ENCODE assay signal across 23 mouse cellular contexts in genomic region chr6:148375015-148375414, GRCm38 (mm10).
DNase-seq lines count a peak whose midpoint lies in the region; TF ChIP-seq lines count a peak whose summit lies in the region.
"Had no signal": no experiment of that assay in that cellular context is flagged by ENCODE, and none has a peak within 500 bp of the region (broad histone marks: within the 10 kb centered on the region; RNA-seq: fewer than 3 reads in every experiment).

No protein-coding gene starts in this region.

- no peak for DNase-seq in gastrocnemius, adult 2 months
- DNase-seq in gastrocnemius, postnatal 14 days: no peak
- peak in 1 of 2 experiments; percentile 9 for DNase-seq in layer of hippocampus, adult 2 months (ENCODE audit: low spot score in 2 of 2)
- DNase-seq in layer of hippocampus, postnatal 10 days (ENCODE audit: low spot score in 2 of 2): no peak
- DNase-seq in adrenal gland, adult (ENCODE audit: inconsistent age in 2 of 2, low spot score in 1 of 2): no peak
- no peak for DNase-seq in Muller cell, postnatal 12 days (ENCODE audit: inconsistent ontology term)
- DNase-seq: adrenal gland, adult 8-10 months; adrenal gland, postnatal 25 days; B cell, adult 2 months; cerebellum, adult 11 months; cerebellum, adult 2 months; cerebellum, adult 9-11 months; cerebellum, postnatal 25 days; embryo, embryonic 11 days; gastrocnemius, postnatal 36 days had no signal

- peak overlapping the region; percentile 44 for H3K27ac ChIP-seq in gastrocnemius, adult 2 months
- peak overlapping the region; percentile 64; the same call in 1 of the 2 replicates for H3K27ac ChIP-seq in layer of hippocampus, adult 2 months
- H3K27ac ChIP-seq in brown adipose tissue, adult 24 weeks (replicated peaks; ENCODE audit: low read depth, low read length): peak overlapping the region; percentile 34; the same call in 1 of the 2 replicates
- H3K27ac ChIP-seq: embryonic facial prominence, embryonic 10.5 days; embryonic facial prominence, embryonic 13.5 days; forebrain, embryonic 12.5 days; forebrain, embryonic 15.5 days; hindbrain, embryonic 12.5 days; hindbrain, embryonic 15.5 days had no signal

- TF ChIP-seq CTCF in gastrocnemius, adult 2 months (IDR thresholded peaks at IDR 0.05): no peak
- no peak for TF ChIP-seq CTCF in layer of hippocampus, adult 2 months (conservative IDR thresholded peaks at IDR 0.05)

- no peak overlapping the region for H3K4me3 ChIP-seq in gastrocnemius, adult 2 months
- H3K4me3 ChIP-seq in layer of hippocampus, adult 2 months: no peak overlapping the region
- no peak overlapping the region for H3K4me3 ChIP-seq in brown adipose tissue, adult 24 weeks (ENCODE audit: insufficient read depth, low read depth, low read length)
- H3K4me3 ChIP-seq: embryonic facial prominence, embryonic 10.5 days; embryonic facial prominence, embryonic 13.5 days; erythroblast, embryonic 14.5 days; forebrain, embryonic 12.5 days; forebrain, embryonic 15.5 days; hindbrain, embryonic 12.5 days; hindbrain, embryonic 15.5 days had no signal

- H3K4me1 ChIP-seq in brown adipose tissue, adult 24 weeks (ENCODE audit: control insufficient read depth, insufficient read depth, insufficient read length, low read length): peaks cover 3% of the 10 kb centered on the region
- H3K4me1 ChIP-seq: embryonic facial prominence, embryonic 10.5 days; forebrain, embryonic 12.5 days; forebrain, embryonic 15.5 days; hindbrain, embryonic 12.5 days; hindbrain, embryonic 15.5 days had no signal

- intact Hi-C loops in gastrocnemius, adult 2 months (cut with DNase I): no loop called here
- intact Hi-C loops in gastrocnemius, postnatal 14 days (cut with DNase I; ENCODE audit: low total_unique reads): no loop called here
